Mouse (Mus musculus) brain, adult 2 months (tissue): ENCODE measurements at regions not wholly inside any gene's neighbourhood (a gene's known extent, or its start where the extent isn't known, plus 50 kb on each side); places are given as distances from the start of the nearest gene placed in this dataset.

ENCODE experiments used
- DNase-seq: peaks from one replicate; pipeline ENCODE4 v3.0.0; 2011; ENCODE audit warnings: low read depth, low spot score

GRCm38 (mm10) chr19:26249751-26250150 is 355.1 kb upstream of the Smarca2 start:
- DNase-seq: peak; percentile 79

GRCm38 (mm10) chr19:26258677-26259076 is 346.2 kb upstream of the Smarca2 start:
- no peak for DNase-seq

- peak; percentile 84 for DNase-seq
These were observed 343.3 kb upstream of the Smarca2 start for GRCm38 (mm10) chr19:26261530-26261929.

GRCm38 (mm10) chr19:26296360-26296759 is 308.5 kb upstream of the Smarca2 start:
- DNase-seq: no peak

GRCm38 (mm10) chr19:26308477-26309135 is 296.2 kb upstream of the Smarca2 start:
- peak; percentile 72 for DNase-seq

- DNase-seq: peak; percentile 56
These were observed 285.9 kb upstream of the Smarca2 start for GRCm38 (mm10) chr19:26318977-26319376.

- DNase-seq: peak; percentile 27
These were observed 281.2 kb upstream of the Smarca2 start for GRCm38 (mm10) chr19:26323682-26324081.

- peak; percentile 25 for DNase-seq
These were observed 265.7 kb upstream of the Smarca2 start for GRCm38 (mm10) chr19:26339120-26339519.

GRCm38 (mm10) chr19:26340155-26340554 is 264.7 kb upstream of the Smarca2 start:
- DNase-seq: peak; percentile 68

GRCm38 (mm10) chr19:26355054-26355453 is 249.8 kb upstream of the Smarca2 start:
- DNase-seq: no peak

- DNase-seq: peak; percentile 61
These were observed 220.9 kb upstream of the Smarca2 start for GRCm38 (mm10) chr19:26383961-26384381.

- peak; percentile 61 for DNase-seq
These were observed 218.8 kb upstream of the Smarca2 start for GRCm38 (mm10) chr19:26386075-26386474.

GRCm38 (mm10) chr19:26412684-26413083 is 192.2 kb upstream of the Smarca2 start:
- peak; percentile 51 for DNase-seq

- peak; percentile 33 for DNase-seq
These were observed 190.3 kb upstream of the Smarca2 start for GRCm38 (mm10) chr19:26414476-26415024.

- DNase-seq: no peak
These were observed 185.1 kb upstream of the Smarca2 start for GRCm38 (mm10) chr19:26419781-26420180.

GRCm38 (mm10) chr19:26439163-26439562 is 165.7 kb upstream of the Smarca2 start:
- no peak for DNase-seq

GRCm38 (mm10) chr19:26445309-26445708 is 159.5 kb upstream of the Smarca2 start:
- DNase-seq: no peak

- peak; percentile 47 for DNase-seq
These were observed 157.3 kb upstream of the Smarca2 start for GRCm38 (mm10) chr19:26447427-26448023.

- no peak for DNase-seq
These were observed 143.1 kb upstream of the Smarca2 start for GRCm38 (mm10) chr19:26461712-26462111.

- DNase-seq: peak; percentile 46
These were observed 139.6 kb upstream of the Smarca2 start for GRCm38 (mm10) chr19:26465228-26465627.

- DNase-seq: no peak
These were observed 138.6 kb upstream of the Smarca2 start for GRCm38 (mm10) chr19:26466244-26466643.

- DNase-seq: peak; percentile 65
These were observed 137.6 kb upstream of the Smarca2 start for GRCm38 (mm10) chr19:26467179-26467651.

GRCm38 (mm10) chr19:26472659-26473058 is 132.2 kb upstream of the Smarca2 start:
- DNase-seq: no peak
